Mouse (Mus musculus) liver, embryonic 14.5 days (tissue): ENCODE results near the gene Pecam1.

ENCODE experiments used
- CTCF ChIP-seq: IDR thresholded peaks from 2 replicates; pipeline ENCODE4 v1.5.1; 2016; ENCODE audit warnings: antibody characterized with exemption, low read depth, control low read depth
- EP300 ChIP-seq: IDR thresholded peaks from 2 replicates; pipeline ENCODE4 v1.6.1; 2016; ENCODE audit warnings: antibody characterized with exemption, low read depth

DNA sequence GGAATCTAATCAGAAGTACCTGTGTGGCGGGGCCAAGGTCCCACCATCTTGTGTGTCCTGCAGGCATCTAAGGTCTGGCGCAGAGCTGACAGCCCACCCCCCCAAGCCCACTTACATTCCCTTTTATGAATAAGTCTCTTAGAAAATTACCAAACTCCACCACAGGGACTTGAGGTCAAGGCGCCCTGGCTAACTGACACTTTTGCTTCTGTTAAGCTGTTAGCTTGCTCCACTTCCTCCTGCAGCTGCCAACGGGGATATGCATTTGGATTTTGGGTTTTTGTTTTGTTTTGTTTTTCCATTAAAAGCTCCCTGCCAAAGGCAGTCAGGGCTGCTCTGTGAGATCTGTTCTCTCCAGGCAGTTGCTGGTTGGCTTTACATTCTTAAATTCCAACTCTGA, 134.9 kb downstream of the Pecam1 start:
- TF ChIP-seq CTCF, result no peak
- no peak for TF ChIP-seq EP300
